Mouse (Mus musculus): Measurements from ENCODE around the gene Clec18a. TPM values are rescaled to one million over a fixed set of nuclear protein-coding genes. Genes with fewer than 3 reads are reported as not detected.
"Not testable (repeated sequence)": the region's sequence is repeated elsewhere in the genome, so short reads cannot be mapped to it uniquely, and the experiment has no call there.

The Clec18a gene
- polyA plus RNA-seq, 1 experiment = not detected

GRCm38 (mm10) chr8:111026609-111027008, 65.6 kb downstream of the Clec18a start:
- 81% methylated on average over 2 of the region's 2 CpGs for WGBS
- DNase-seq (ENCODE audit: low read depth, low spot score) = not testable (repeated sequence)

GRCm38 (mm10) chr8:111010230-111010991, 81.8 kb downstream of the Clec18a start:
- DNase-seq (ENCODE audit: low read depth, low spot score) = not testable (repeated sequence)
- 97% methylated on average over 9 of the region's 10 CpGs for WGBS

Other genes with a start within 250 kb of the Clec18a start
- 29.3 and 36.6 TPM in 2 replicates for gene Cog4, start 245.8 kb downstream of the Clec18a start, polyA plus RNA-seq (2012; rRNA removed)
- gene Sf3b3, start 245.6 kb downstream of the Clec18a start, polyA plus RNA-seq (2012; rRNA removed) = 34.0 and 37.2 TPM in 2 replicates
- 13.2 and 25.7 TPM in 2 replicates for gene Fuk, start 189.9 kb downstream of the Clec18a start, polyA plus RNA-seq (2012; rRNA removed)
- 5.0 and 6.9 TPM in 2 replicates for gene St3gal2, start 172.5 kb downstream of the Clec18a start, polyA plus RNA-seq (2012; rRNA removed)
- gene Ddx19a, start 94.6 kb downstream of the Clec18a start, polyA plus RNA-seq (2012; rRNA removed) = 20.6 and 24.2 TPM in 2 replicates
- gene Ddx19b, start 60.7 kb downstream of the Clec18a start, polyA plus RNA-seq (2012; rRNA removed) = 3.5 and 4.3 TPM in 2 replicates
- gene Aars, start 59.3 kb downstream of the Clec18a start, polyA plus RNA-seq (2012; rRNA removed) = 27.9 and 37.2 TPM in 2 replicates
- 0.10 TPM in 1 of 2 replicates, not detected in the other for gene Exosc6, start 36.1 kb downstream of the Clec18a start, polyA plus RNA-seq (2012; rRNA removed)
- gene Pdpr, start 2.2 kb upstream of the Clec18a start, polyA plus RNA-seq (2012; rRNA removed) = 3.0 and 10.6 TPM in 2 replicates
- gene Glg1, start 166.8 kb upstream of the Clec18a start, polyA plus RNA-seq (2012; rRNA removed) = 21.0 and 28.7 TPM in 2 replicates
- gene Rfwd3, start 207.8 kb upstream of the Clec18a start, polyA plus RNA-seq (2012; rRNA removed) = 13.5 and 19.7 TPM in 2 replicates
- 3.8 and 5.4 TPM in 2 replicates for gene Mlkl, start 245.8 kb upstream of the Clec18a start, polyA plus RNA-seq (2012; rRNA removed)

Data from large intestine, adult 2 months (tissue).